Mouse (Mus musculus): Measurements from ENCODE around the gene Timm10b.

GRCm38 (mm10) chr7:105621053-105621452 is 18.8 kb upstream of the Timm10b start:
- TF ChIP-seq CTCF (IDR thresholded peaks at IDR 0.05; ENCODE audit: low read depth, low read length), result no peak
- TF ChIP-seq POLR2A (IDR thresholded peaks at IDR 0.05; ENCODE audit: insufficient read depth, low read length), result no peak

All from ES-Bruce4 (cell line).